Mouse (Mus musculus) erythroblast, embryonic 14.5 days (primary cell): ENCODE data around the gene Cep128. TPM values are rescaled to one million over a fixed set of nuclear protein-coding genes. Genes with fewer than 3 reads are reported as not detected.

Experiments used
- H3K27me3 ChIP-seq: 2 replicates; pipeline ENCODE4 v1.6.1; 2012; ENCODE audit warnings: inconsistent platforms; ENCODE audit not compliant: control insufficient read depth
- H3K36me3 ChIP-seq: 2 replicates; pipeline ENCODE4 v1.6.1; 2012; ENCODE audit warnings: mild to moderate bottlenecking, inconsistent platforms; ENCODE audit not compliant: control insufficient read depth
- H3K4me1 ChIP-seq: 2 replicates; pipeline ENCODE4 v1.6.1; 2012; ENCODE audit warnings: inconsistent platforms; ENCODE audit not compliant: control insufficient read depth
- H3K4me3 ChIP-seq: replicated peaks from 2 replicates; pipeline ENCODE3; 2012; ENCODE audit warnings: moderate library complexity, mild to moderate bottlenecking, inconsistent platforms
- H3K9me3 ChIP-seq: 2 replicates; pipeline ENCODE4 v1.6.1; 2012; ENCODE audit warnings: low read length, inconsistent platforms, mixed read lengths; ENCODE audit not compliant: control insufficient read depth
- GATA1 ChIP-seq: IDR thresholded peaks from 2 replicates; pipeline ENCODE4 v1.6.1; 2012; ENCODE audit warnings: low read length, inconsistent platforms, mixed read lengths
- TAL1 ChIP-seq: IDR thresholded peaks from 3 replicates; pipeline ENCODE4 v1.6.1; 2012; ENCODE audit warnings: low read length, inconsistent platforms, mixed read lengths
- polyA plus RNA-seq: library from polyadenylated mRNA; stranded (reverse); fragments of >175 nt; gene quantifications from 2 replicates; pipeline ENCODE4 v1.2.3, GENCODE M21; 2012

The Cep128 gene
- 1.2 and 1.4 TPM in 2 replicates for polyA plus RNA-seq

- peaks cover 29% of the 10 kb centered on the region for H3K36me3 ChIP-seq
- TF ChIP-seq TAL1 (no peak), GATA1 (no peak)
- peaks cover 44% of the 10 kb centered on the region for H3K4me1 ChIP-seq
- no peaks in the 10 kb centered on the region for H3K27me3 ChIP-seq
- peak within 1 kb of the TSS; percentile 100 for H3K4me3 ChIP-seq
- H3K9me3 ChIP-seq = no peaks in the 10 kb centered on the region
Observed at GRCm38 (mm10) chr12:91384281-91385017, at the start of gene Cep128, which contains the start of gene Tshr. Gene Cep128, minus strand, starts transcription at chr12:91384409. Gene Tshr, plus strand, starts transcription at chr12:91384563.

DNA sequence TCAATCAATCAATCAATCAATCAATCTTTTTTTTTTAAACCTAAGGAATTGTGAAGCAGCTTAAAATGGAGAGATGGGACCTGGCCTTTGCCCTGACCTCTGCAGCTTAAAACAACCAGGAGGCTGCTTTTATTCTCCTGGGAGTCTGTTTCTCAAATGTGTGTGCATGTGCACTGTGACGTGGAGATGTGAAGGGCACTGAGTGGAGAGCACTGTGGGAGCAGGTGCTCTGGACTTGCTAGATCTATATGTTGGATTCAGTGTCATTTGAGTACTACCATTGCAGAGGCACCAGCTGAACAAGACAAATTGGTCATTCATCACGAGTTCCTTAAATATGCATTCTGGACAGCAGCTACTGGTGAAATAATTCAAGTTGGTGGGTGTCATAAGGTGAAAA lies 42.9 kb upstream of the Cep128 start:
- TF ChIP-seq GATA1 (no peak), TAL1 (no peak)

GRCm38 (mm10) chr12:91426499-91426898 lies 42.3 kb upstream of the Cep128 start:
- Histone ChIP-seq H3K4me1 (no peaks in the 10 kb centered on the region), H3K4me3 (no peak overlapping the region), H3K9me3 (no peaks in the 10 kb centered on the region), H3K27me3 (no peaks in the 10 kb centered on the region), H3K36me3 (no peaks in the 10 kb centered on the region)
- no peak for TF ChIP-seq TAL1
- no peak for TF ChIP-seq GATA1

More for the DNA sequence above, 42.9 kb upstream of the Cep128 start:
- no peaks in the 10 kb centered on the region for H3K36me3 ChIP-seq
- H3K27me3 ChIP-seq = no peaks in the 10 kb centered on the region
- H3K4me3 ChIP-seq = no peak overlapping the region
- H3K4me1 ChIP-seq = no peaks in the 10 kb centered on the region
- no peaks in the 10 kb centered on the region for H3K9me3 ChIP-seq

DNA sequence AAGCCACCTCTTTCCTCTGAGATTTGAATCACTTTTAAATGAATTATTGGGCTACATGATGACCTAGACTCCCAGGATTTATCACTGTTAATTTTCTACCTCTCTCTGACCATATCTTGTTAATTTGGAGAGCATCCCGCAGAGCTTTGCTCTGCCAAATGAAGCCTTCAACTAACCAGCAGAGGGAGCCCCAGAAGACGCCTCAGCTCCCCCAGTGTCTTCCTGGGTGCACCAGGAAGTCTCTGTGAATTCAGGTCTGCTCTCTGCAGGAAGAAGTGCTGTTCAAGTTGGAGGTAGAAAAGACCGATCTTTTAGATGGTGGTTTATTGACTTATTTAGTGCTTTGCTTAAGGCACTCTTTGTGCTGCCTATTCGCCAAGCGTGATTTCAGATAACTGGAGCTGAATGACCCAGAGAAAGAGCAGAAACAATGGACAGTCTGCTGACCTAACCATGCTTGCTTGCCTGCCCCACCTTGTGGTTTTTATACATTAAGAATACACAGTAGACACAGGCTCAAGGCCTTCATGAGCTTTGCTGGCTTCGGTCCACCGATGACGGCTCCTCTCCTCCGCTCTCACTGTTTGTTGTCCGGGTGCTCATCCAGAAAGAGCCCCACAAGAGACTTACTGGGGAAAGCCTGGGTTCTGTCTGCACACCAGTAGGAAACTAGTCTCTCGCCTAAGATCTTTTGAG lies 39.1 kb upstream of the Cep128 start:
- Histone ChIP-seq H3K27me3 (no peaks in the 10 kb centered on the region), H3K4me3 (no peak overlapping the region), H3K36me3 (no peaks in the 10 kb centered on the region), H3K9me3 (no peaks in the 10 kb centered on the region), H3K4me1 (no peaks in the 10 kb centered on the region)
- no peak for TF ChIP-seq TAL1
- no peak for TF ChIP-seq GATA1

DNA sequence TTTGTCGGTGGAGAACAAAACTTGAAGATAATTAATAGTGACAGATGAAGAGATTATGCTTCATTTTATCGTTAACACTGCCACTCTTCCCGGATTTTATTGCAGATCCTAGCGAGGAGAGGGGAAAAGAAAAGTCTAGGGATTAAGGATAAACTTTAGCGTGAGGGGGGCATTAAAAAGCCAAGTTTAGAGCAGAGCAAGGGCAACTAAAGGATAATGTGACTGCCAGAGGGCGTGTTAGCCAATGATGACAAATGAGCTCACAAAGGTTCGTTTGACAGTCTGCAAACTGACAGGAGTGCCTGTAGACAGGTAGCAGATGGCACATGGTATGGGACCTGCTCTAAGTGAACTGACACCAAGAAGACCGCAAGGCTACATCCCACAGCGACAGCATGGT lies 37.1 kb upstream of the Cep128 start:
- TF ChIP-seq GATA1 (no peak), TAL1 (no peak)

GRCm38 (mm10) chr12:91418791-91419190 lies 34.6 kb upstream of the Cep128 start:
- TF ChIP-seq GATA1 (no peak), TAL1 (no peak)

More for the DNA sequence above, 37.1 kb upstream of the Cep128 start:
- Histone ChIP-seq H3K4me1 (no peaks in the 10 kb centered on the region), H3K9me3 (no peaks in the 10 kb centered on the region), H3K4me3 (no peak overlapping the region), H3K27me3 (no peaks in the 10 kb centered on the region), H3K36me3 (no peaks in the 10 kb centered on the region)

DNA sequence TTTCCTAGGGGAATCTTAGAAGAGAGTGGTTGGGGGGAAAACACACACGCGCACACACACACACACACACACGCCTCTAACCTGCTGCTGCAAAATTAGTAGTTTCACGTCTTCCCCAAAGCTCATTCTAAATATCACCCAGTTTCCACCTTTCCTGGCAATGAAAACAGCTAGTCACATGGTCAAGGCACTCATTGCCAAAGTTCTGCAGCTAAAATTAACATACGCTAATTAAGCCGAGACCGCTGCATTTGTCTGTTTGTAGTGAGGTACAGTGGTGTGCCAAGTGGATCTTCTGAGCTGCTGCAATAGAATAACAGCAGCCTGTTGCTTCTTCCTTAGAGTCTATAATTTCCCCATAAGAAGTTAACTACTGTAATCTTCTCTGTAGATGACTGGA lies 32.6 kb upstream of the Cep128 start:
- Histone ChIP-seq H3K9me3 (no peaks in the 10 kb centered on the region), H3K27me3 (no peaks in the 10 kb centered on the region), H3K4me1 (no peaks in the 10 kb centered on the region), H3K4me3 (no peak overlapping the region), H3K36me3 (no peaks in the 10 kb centered on the region)
- TF ChIP-seq TAL1 (no peak), GATA1 (no peak)

More at GRCm38 (mm10) chr12:91418791-91419190, 34.6 kb upstream of the Cep128 start:
- no peaks in the 10 kb centered on the region for H3K36me3 ChIP-seq
- no peaks in the 10 kb centered on the region for H3K27me3 ChIP-seq
- H3K4me1 ChIP-seq = no peaks in the 10 kb centered on the region
- no peaks in the 10 kb centered on the region for H3K9me3 ChIP-seq
- no peak overlapping the region for H3K4me3 ChIP-seq

GRCm38 (mm10) chr12:91415112-91415511 lies 30.9 kb upstream of the Cep128 start:
- H3K36me3 ChIP-seq = no peaks in the 10 kb centered on the region
- TF ChIP-seq GATA1 = no peak
- TF ChIP-seq TAL1 = no peak
- H3K27me3 ChIP-seq = no peaks in the 10 kb centered on the region

DNA sequence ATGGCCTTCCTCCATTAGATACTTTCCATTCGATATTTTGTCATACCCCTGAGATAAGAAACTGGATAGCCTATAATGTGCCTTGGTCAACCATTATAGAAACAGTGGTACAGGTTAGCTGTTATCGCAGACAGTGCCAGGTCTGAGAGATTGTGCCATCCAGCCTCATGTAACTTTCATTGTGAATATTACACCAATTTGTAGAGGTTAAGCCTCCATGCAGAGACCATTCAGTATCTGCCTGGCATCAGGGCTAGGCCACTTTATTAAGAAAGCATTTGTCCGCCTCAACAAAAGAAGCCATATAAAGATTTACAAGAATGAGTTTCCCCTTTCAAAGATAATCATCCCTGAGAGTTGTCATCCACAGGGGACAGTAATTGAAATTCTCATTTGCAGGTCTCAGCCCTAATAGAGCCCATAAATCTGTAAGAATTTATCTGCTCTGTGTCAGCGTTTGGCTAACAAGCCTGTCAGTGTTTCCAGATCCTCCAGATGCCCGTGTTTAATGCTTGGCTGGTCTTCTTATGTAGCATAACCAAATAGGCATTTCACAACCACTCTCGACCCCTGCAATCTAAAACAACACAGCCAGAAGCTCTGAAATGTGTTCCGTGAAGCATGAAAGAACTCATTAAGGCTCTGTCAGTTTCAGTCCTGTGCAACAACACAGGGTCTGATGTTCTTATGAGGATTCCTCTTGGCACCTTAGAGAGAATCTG lies 28.4 kb upstream of the Cep128 start:
- Histone ChIP-seq H3K27me3 (no peaks in the 10 kb centered on the region), H3K9me3 (no peaks in the 10 kb centered on the region), H3K4me1 (no peaks in the 10 kb centered on the region), H3K4me3 (no peak overlapping the region), H3K36me3 (no peaks in the 10 kb centered on the region)
- no peak for TF ChIP-seq GATA1
- no peak for TF ChIP-seq TAL1

More at GRCm38 (mm10) chr12:91415112-91415511, 30.9 kb upstream of the Cep128 start:
- Histone ChIP-seq H3K4me3 (no peak overlapping the region), H3K4me1 (no peaks in the 10 kb centered on the region), H3K9me3 (no peaks in the 10 kb centered on the region)
